Mouse (Mus musculus): ENCODE data around the gene Yae1d1. TPM values are rescaled to one million over a fixed set of nuclear protein-coding genes. Genes with fewer than 3 reads are reported as not detected.

The Yae1d1 gene
- polyA plus RNA-seq, 1 experiment from 2014 or later, result 79.7 TPM

GRCm38 (mm10) chr13:17983194-17983593 lies 10.0 kb downstream of the Yae1d1 start:
- peaks cover 57% of the 10 kb centered on the region for H3K36me3 ChIP-seq (ENCODE audit: control insufficient read depth, insufficient read depth, low read length)
- no peak overlapping the region for H3K4me3 ChIP-seq (ENCODE audit: control insufficient read depth in 1 of 2, insufficient read depth in 1 of 2, low read depth in 1 of 2, low read length in 2 of 2)
- H3K9ac ChIP-seq (ENCODE audit: low read length), result no peak overlapping the region
- WGBS, result 34% methylated on average over 4 of the region's 4 CpGs
- no peak overlapping the region for H3K27ac ChIP-seq (replicated peaks in 1 of 2; ENCODE audit: control insufficient read depth in 1 of 2, insufficient read depth in 1 of 2, low read depth in 2 of 2, low read length in 2 of 2)
- H3K4me1 ChIP-seq (ENCODE audit: control insufficient read depth in 2 of 2, insufficient read depth in 2 of 2, low read length in 2 of 2), result no peaks in the 10 kb centered on the region
- no peak for ATAC-seq (ENCODE audit: insufficient number of reproducible peaks, insufficient read depth, low FRiP score, low read depth)
- H3K9me3 ChIP-seq (ENCODE audit: control insufficient read depth, low read length), result no peaks in the 10 kb centered on the region
- H3K4me2 ChIP-seq (ENCODE audit: low read length), result no peak overlapping the region
- no peaks in the 10 kb centered on the region for H3K27me3 ChIP-seq (ENCODE audit: control insufficient read depth, insufficient read depth, low read length)

- Histone ChIP-seq H3K27ac (replicated peaks in 1 of 2; ENCODE audit: control insufficient read depth in 1 of 2, insufficient read depth in 1 of 2, low read depth in 2 of 2, low read length in 2 of 2) (no peak overlapping the region), H3K27me3 (ENCODE audit: control insufficient read depth, insufficient read depth, low read length) (no peaks in the 10 kb centered on the region), H3K4me1 (ENCODE audit: control insufficient read depth in 2 of 2, insufficient read depth in 2 of 2, low read length in 2 of 2) (no peaks in the 10 kb centered on the region), H3K36me3 (ENCODE audit: control insufficient read depth, insufficient read depth, low read length) (peaks cover 54% of the 10 kb centered on the region), H3K9ac (ENCODE audit: low read length) (no peak overlapping the region), H3K9me3 (ENCODE audit: control insufficient read depth, low read length) (no peaks in the 10 kb centered on the region), H3K4me3 (ENCODE audit: control insufficient read depth in 1 of 2, insufficient read depth in 1 of 2, low read depth in 1 of 2, low read length in 2 of 2) (no peak overlapping the region), H3K4me2 (ENCODE audit: low read length) (no peak overlapping the region)
- ATAC-seq (ENCODE audit: insufficient number of reproducible peaks, insufficient read depth, low FRiP score, low read depth), result no peak
- WGBS, result 71% methylated on average over 5 of the region's 5 CpGs
Observed at GRCm38 (mm10) chr13:17982634-17983033, 10.5 kb downstream of the Yae1d1 start.

GRCm38 (mm10) chr13:17976854-17977739 lies 16.1 kb downstream of the Yae1d1 start:
- H3K4me2 ChIP-seq (ENCODE audit: low read length), result no peak overlapping the region
- 58% methylated on average over 8 of the region's 8 CpGs for WGBS
- no peak overlapping the region for H3K27ac ChIP-seq (replicated peaks in 1 of 2; ENCODE audit: control insufficient read depth in 1 of 2, insufficient read depth in 1 of 2, low read depth in 2 of 2, low read length in 2 of 2)
- H3K9me3 ChIP-seq (ENCODE audit: control insufficient read depth, low read length), result no peaks in the 10 kb centered on the region
- ATAC-seq (ENCODE audit: insufficient number of reproducible peaks, insufficient read depth, low FRiP score, low read depth), result no peak
- H3K27me3 ChIP-seq (ENCODE audit: control insufficient read depth, insufficient read depth, low read length), result no peaks in the 10 kb centered on the region
- no peak overlapping the region for H3K4me3 ChIP-seq (ENCODE audit: control insufficient read depth in 1 of 2, insufficient read depth in 1 of 2, low read depth in 1 of 2, low read length in 2 of 2)
- peaks cover 4% of the 10 kb centered on the region; the same call in 1 of the 2 replicates for H3K36me3 ChIP-seq (ENCODE audit: control insufficient read depth, insufficient read depth, low read length)
- H3K9ac ChIP-seq (ENCODE audit: low read length), result no peak overlapping the region
- peaks cover 0 to 2% of the 10 kb centered on the region in 2 experiments; a peak in 1 of 4 replicates for H3K4me1 ChIP-seq (ENCODE audit: control insufficient read depth in 2 of 2, insufficient read depth in 2 of 2, low read length in 2 of 2)

- H3K27ac ChIP-seq (replicated peaks in 1 of 2; ENCODE audit: control insufficient read depth in 1 of 2, insufficient read depth in 1 of 2, low read depth in 2 of 2, low read length in 2 of 2), result no peak overlapping the region
- no peak overlapping the region for H3K4me2 ChIP-seq (ENCODE audit: low read length)
- no peaks in the 10 kb centered on the region for H3K36me3 ChIP-seq (ENCODE audit: control insufficient read depth, insufficient read depth, low read length)
- no peak for ATAC-seq (ENCODE audit: insufficient number of reproducible peaks, insufficient read depth, low FRiP score, low read depth)
- H3K9ac ChIP-seq (ENCODE audit: low read length), result no peak overlapping the region
- no peak overlapping the region for H3K4me3 ChIP-seq (ENCODE audit: control insufficient read depth in 1 of 2, insufficient read depth in 1 of 2, low read depth in 1 of 2, low read length in 2 of 2)
- peaks cover 0 to 2% of the 10 kb centered on the region in 2 experiments; a peak in 1 of 4 replicates for H3K4me1 ChIP-seq (ENCODE audit: control insufficient read depth in 2 of 2, insufficient read depth in 2 of 2, low read length in 2 of 2)
- 21% methylated on average over 2 of the region's 2 CpGs for WGBS
- no peaks in the 10 kb centered on the region for H3K27me3 ChIP-seq (ENCODE audit: control insufficient read depth, insufficient read depth, low read length)
- no peaks in the 10 kb centered on the region for H3K9me3 ChIP-seq (ENCODE audit: control insufficient read depth, low read length)
Observed at GRCm38 (mm10) chr13:17975891-17976290, 17.3 kb downstream of the Yae1d1 start.

- ATAC-seq (ENCODE audit: insufficient number of reproducible peaks, insufficient read depth, low FRiP score, low read depth), result no peak
- peaks cover 0 to 2% of the 10 kb centered on the region in 2 experiments; a peak in 1 of 4 replicates for H3K4me1 ChIP-seq (ENCODE audit: control insufficient read depth in 2 of 2, insufficient read depth in 2 of 2, low read length in 2 of 2)
- H3K4me2 ChIP-seq (ENCODE audit: low read length), result no peak overlapping the region
- no peaks in the 10 kb centered on the region for H3K27me3 ChIP-seq (ENCODE audit: control insufficient read depth, insufficient read depth, low read length)
- no peaks in the 10 kb centered on the region for H3K36me3 ChIP-seq (ENCODE audit: control insufficient read depth, insufficient read depth, low read length)
- WGBS, result 79% methylated on average over 1 of the region's 1 CpGs
- no peak overlapping the region for H3K27ac ChIP-seq (replicated peaks in 1 of 2; ENCODE audit: control insufficient read depth in 1 of 2, insufficient read depth in 1 of 2, low read depth in 2 of 2, low read length in 2 of 2)
- no peaks in the 10 kb centered on the region for H3K9me3 ChIP-seq (ENCODE audit: control insufficient read depth, low read length)
- no peak overlapping the region for H3K9ac ChIP-seq (ENCODE audit: low read length)
- H3K4me3 ChIP-seq (ENCODE audit: control insufficient read depth in 1 of 2, insufficient read depth in 1 of 2, low read depth in 1 of 2, low read length in 2 of 2), result no peak overlapping the region
Observed at GRCm38 (mm10) chr13:17975457-17975856, 17.7 kb downstream of the Yae1d1 start.

- Histone ChIP-seq H3K4me1 (ENCODE audit: control insufficient read depth in 2 of 2, insufficient read depth in 2 of 2, low read length in 2 of 2) (peaks cover 0 to 2% of the 10 kb centered on the region in 2 experiments; a peak in 1 of 4 replicates), H3K4me2 (ENCODE audit: low read length) (no peak overlapping the region), H3K4me3 (ENCODE audit: control insufficient read depth in 1 of 2, insufficient read depth in 1 of 2, low read depth in 1 of 2, low read length in 2 of 2) (no peak overlapping the region), H3K36me3 (ENCODE audit: control insufficient read depth, insufficient read depth, low read length) (no peaks in the 10 kb centered on the region), H3K9ac (ENCODE audit: low read length) (no peak overlapping the region), H3K9me3 (ENCODE audit: control insufficient read depth, low read length) (no peaks in the 10 kb centered on the region), H3K27me3 (ENCODE audit: control insufficient read depth, insufficient read depth, low read length) (no peaks in the 10 kb centered on the region), H3K27ac (replicated peaks in 1 of 2; ENCODE audit: control insufficient read depth in 1 of 2, insufficient read depth in 1 of 2, low read depth in 2 of 2, low read length in 2 of 2) (no peak overlapping the region)
- WGBS, result 93% methylated on average over 9 of the region's 9 CpGs
- ATAC-seq (ENCODE audit: insufficient number of reproducible peaks, insufficient read depth, low FRiP score, low read depth), result no peak
Observed at GRCm38 (mm10) chr13:17974734-17975133, 18.4 kb downstream of the Yae1d1 start.

GRCm38 (mm10) chr13:17960613-17961012 lies 32.5 kb downstream of the Yae1d1 start:
- Histone ChIP-seq H3K27me3 (ENCODE audit: control insufficient read depth, insufficient read depth, low read length) (no peaks in the 10 kb centered on the region), H3K4me1 (ENCODE audit: control insufficient read depth in 2 of 2, insufficient read depth in 2 of 2, low read length in 2 of 2) (no peaks in the 10 kb centered on the region), H3K9me3 (ENCODE audit: control insufficient read depth, low read length) (no peaks in the 10 kb centered on the region), H3K4me3 (ENCODE audit: control insufficient read depth in 1 of 2, insufficient read depth in 1 of 2, low read depth in 1 of 2, low read length in 2 of 2) (no peak overlapping the region), H3K4me2 (ENCODE audit: low read length) (no peak overlapping the region), H3K36me3 (ENCODE audit: control insufficient read depth, insufficient read depth, low read length) (no peaks in the 10 kb centered on the region), H3K27ac (replicated peaks in 1 of 2; ENCODE audit: control insufficient read depth in 1 of 2, insufficient read depth in 1 of 2, low read depth in 2 of 2, low read length in 2 of 2) (no peak overlapping the region), H3K9ac (ENCODE audit: low read length) (no peak overlapping the region)
- ATAC-seq (ENCODE audit: insufficient number of reproducible peaks, insufficient read depth, low FRiP score, low read depth), result no peak
- 79% methylated on average over 7 of the region's 7 CpGs for WGBS
